Mouse (Mus musculus) CH12.LX (cell line): Measurements from ENCODE around the gene Ccdc8.

Experiments
- CTCF ChIP-seq, 2 experiments: IDR thresholded peaks in 1 of 2; conservative IDR thresholded peaks in 1 of 2; 2 replicates each; pipeline ENCODE4 v1.5.1; 2011 to 2012; ENCODE audit warnings: low read depth in 2 of 2, low read length in 2 of 2, improper control_type of control experiment in 1 of 2, inconsistent platforms in 1 of 2, mild to moderate bottlenecking in 1 of 2, moderate library complexity in 1 of 2
- EP300 ChIP-seq: IDR thresholded peaks from 2 replicates; pipeline ENCODE4 v1.6.1; 2011; ENCODE audit warnings: low read length, improper control_type of control experiment
- HCFC1 ChIP-seq: IDR thresholded peaks from 2 replicates; pipeline ENCODE4 v1.6.1; 2012; ENCODE audit warnings: low read depth, mild to moderate bottlenecking, inconsistent platforms, low read length, improper control_type of control experiment
- IRF4 ChIP-seq: IDR thresholded peaks from 2 replicates; pipeline ENCODE4 v1.6.1; 2014; ENCODE audit warnings: low read depth, mild to moderate bottlenecking, inconsistent platforms, low read length, improper control_type of control experiment
- MXI1 ChIP-seq: IDR thresholded peaks from 2 replicates; pipeline ENCODE4 v1.6.1; 2011; ENCODE audit warnings: mild to moderate bottlenecking, low read depth, low read length, improper control_type of control experiment
- MYC ChIP-seq: IDR thresholded peaks from 2 replicates; pipeline ENCODE4 v1.6.1; 2011; ENCODE audit warnings: low read depth, mild to moderate bottlenecking, improper control_type of control experiment, low read length
- NELFE ChIP-seq: IDR thresholded peaks from 2 replicates; pipeline ENCODE4 v1.6.1; 2011; ENCODE audit warnings: low read depth, low read length, improper control_type of control experiment
- POLR2A ChIP-seq: IDR thresholded peaks from 2 replicates; pipeline ENCODE4 v1.6.1; 2011; ENCODE audit warnings: low read depth, mild to moderate bottlenecking, improper control_type of control experiment, low read length
- RAD21 ChIP-seq: IDR thresholded peaks from 2 replicates; pipeline ENCODE4 v1.6.1; 2011; ENCODE audit warnings: low read depth, mild to moderate bottlenecking, low read length, improper control_type of control experiment, moderate library complexity
- SIN3A ChIP-seq: IDR thresholded peaks from 2 replicates; pipeline ENCODE4 v1.6.1; 2012; ENCODE audit warnings: low read length, improper control_type of control experiment, inconsistent platforms
- ZNF384 ChIP-seq: IDR thresholded peaks from 2 replicates; pipeline ENCODE4 v1.6.1; 2012; ENCODE audit warnings: low read depth, low read length, improper control_type of control experiment, inconsistent platforms

DNA sequence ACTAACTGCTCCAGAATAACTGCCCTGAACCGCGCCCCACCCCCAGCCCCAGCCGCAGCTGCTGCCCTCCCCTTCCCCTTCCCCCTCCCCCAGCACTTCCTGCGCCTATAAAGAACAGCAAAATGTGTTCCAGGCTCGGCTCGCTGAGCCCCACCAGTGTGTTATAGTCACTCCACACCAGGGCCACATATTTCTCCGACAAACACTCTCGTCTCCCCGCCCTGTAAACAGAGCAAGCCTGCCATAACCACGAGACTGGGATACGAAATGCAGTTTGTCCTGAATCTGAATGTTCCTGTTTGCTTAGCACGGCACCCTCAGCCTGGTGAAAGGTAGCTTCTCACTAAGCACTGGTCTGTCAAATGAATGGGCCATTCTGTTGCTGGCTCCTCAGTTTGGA lies 12.2 kb upstream of the Ccdc8 start:
- TF ChIP-seq MYC (no peak), CTCF (conservative IDR thresholded peaks at IDR 0.05 in 1 of 2, IDR thresholded peaks at IDR 0.05 in 1 of 2; ENCODE audit: low read depth in 2 of 2, low read length in 2 of 2) (no peak), HCFC1 (no peak), EP300 (no peak), MXI1 (no peak), SIN3A (no peak), ZNF384 (no peak), POLR2A (no peak), IRF4 (no peak), RAD21 (no peak), NELFE (no peak)
